Mouse (Mus musculus) liver, embryonic 14.5 days (tissue): ENCODE measurements around the gene Tex22. TPM values are rescaled to one million over a fixed set of nuclear protein-coding genes. Genes with fewer than 3 reads are reported as not detected.

Experiments used
- ATAC-seq: fragments of 200-750 bp; cut with Nextera tagmentation; 2 replicates; pipeline ENCODE4 v1.8.0; 2017; ENCODE audit warnings: moderate number of reproducible peaks, mild to moderate bottlenecking, moderate library complexity; ENCODE audit not compliant: insufficient read depth
- DNase-seq, 3 experiments: peaks; one replicate each; pipeline ENCODE4 v3.0.0-alpha.2; 2012 to 2013; ENCODE audit warnings: low read depth in 3 of 3, low spot score in 3 of 3
- H3K27ac ChIP-seq: fragments of 300-500 bp; sonication (generic); 2 replicates; pipeline ENCODE4 v1.5.1; 2014; ENCODE audit warnings: moderate library complexity, mild to moderate bottlenecking, control low read depth, inconsistent platforms
- H3K27me3 ChIP-seq: fragments of 300-500 bp; sonication (generic); 2 replicates; pipeline ENCODE4 v1.6.1; 2014; ENCODE audit warnings: mild to moderate bottlenecking, low read length, moderate library complexity; ENCODE audit not compliant: control insufficient read depth, insufficient read depth
- H3K36me3 ChIP-seq: fragments of 300-500 bp; sonication (generic); replicated peaks from 2 replicates; pipeline ENCODE4 v1.6.1; 2014; ENCODE audit warnings: low read depth; ENCODE audit not compliant: control insufficient read depth, insufficient read depth
- H3K4me1 ChIP-seq, 2 experiments: fragments of 200-500 bp in 1 of 2; fragments of 300-500 bp in 1 of 2; sonication (generic) in 1 of 2; replicated peaks; 2 replicates each; pipeline ENCODE4 v1.6.1; 2012 to 2014; ENCODE audit warnings: antibody characterized with exemption in 1 of 2, inconsistent platforms in 1 of 2, low read length in 1 of 2; ENCODE audit not compliant: control insufficient read depth in 2 of 2, insufficient read depth in 2 of 2
- H3K4me2 ChIP-seq: fragments of 300-500 bp; sonication (generic); 2 replicates; pipeline ENCODE4 v1.6.1; 2014; ENCODE audit warnings: low read depth, mild to moderate bottlenecking, control low read depth, moderate library complexity
- H3K4me3 ChIP-seq, 2 experiments: fragments of 200-500 bp in 1 of 2; fragments of 300-500 bp in 1 of 2; sonication (generic) in 1 of 2; 2 replicates each; pipeline ENCODE4 v1.5.1; 2012 to 2014; ENCODE audit warnings: low read depth in 2 of 2, low read length in 2 of 2, mild to moderate bottlenecking in 2 of 2, control low read depth in 1 of 2, inconsistent platforms in 1 of 2, moderate library complexity in 1 of 2; ENCODE audit not compliant: insufficient read depth in 1 of 2
- H3K9ac ChIP-seq: fragments of 300-500 bp; sonication (generic); replicated peaks from 2 replicates; pipeline ENCODE4 v1.6.1; 2014; ENCODE audit warnings: mild to moderate bottlenecking, control low read depth, moderate library complexity
- H3K9me3 ChIP-seq: fragments of 300-500 bp; sonication (generic); 2 replicates; pipeline ENCODE4 v1.6.1; 2016; ENCODE audit warnings: low read length, mixed read lengths; ENCODE audit not compliant: control insufficient read depth
- CTCF ChIP-seq: IDR thresholded peaks from 2 replicates; pipeline ENCODE4 v1.5.1; 2016; ENCODE audit warnings: antibody characterized with exemption, low read depth, control low read depth
- EP300 ChIP-seq: IDR thresholded peaks from 2 replicates; pipeline ENCODE4 v1.6.1; 2016; ENCODE audit warnings: antibody characterized with exemption, low read depth
- WGBS: fragments of 180-500 bp; shearing (Covaris S2); extraction: QIAGEN DNeasy Blood & Tissue Kit; methylation state at CpG from one replicate; pipeline ENCODE4 v1.1.7; 2014; ENCODE audit not compliant: insufficient replicate concordance; 5-methylcytosine and 5-hydroxymethylcytosine counted together
- polyA plus RNA-seq, 2 experiments: library from polyadenylated mRNA; depleted of rRNA in 1 of 2; stranded (reverse) in 1 of 2; unstranded in 1 of 2; fragments of >200 nt; fragmentation: Nextera tagmentation in 1 of 2; extraction: Ambion mirVana in 1 of 2; gene quantifications; 2 replicates each; pipeline versions ENCODE4 v1.2.1 to v1.2.3; 2012 to 2014

Tex22 gene
- polyA plus RNA-seq, 2 experiments = 0.02 TPM; not detected in 1

- Histone ChIP-seq H3K9me3 (no peaks in the 10 kb centered on the region), H3K9ac (no peak overlapping the region), H3K4me2 (no peak overlapping the region), H3K27ac (no peak overlapping the region), H3K4me3 (no peak overlapping the region), H3K4me1 (peaks cover 25 to 31% of the 10 kb centered on the region in 2 experiments), H3K27me3 (no peaks in the 10 kb centered on the region), H3K36me3 (no peaks in the 10 kb centered on the region)
- TF ChIP-seq CTCF (no peak), EP300 (peak; percentile 65)
- peak in 1 of 3 experiments; percentile 33 for DNase-seq
- 31% methylated on average over 4 of the region's 4 CpGs for WGBS
- peak; percentile 71 for ATAC-seq
These were observed 37.3 kb upstream of the Tex22 start for GRCm38 (mm10) chr12:113036996-113037395.

- ATAC-seq = no peak
- Histone ChIP-seq H3K27ac (no peak overlapping the region), H3K4me3 (no peak overlapping the region), H3K9me3 (no peaks in the 10 kb centered on the region), H3K36me3 (no peaks in the 10 kb centered on the region), H3K27me3 (no peaks in the 10 kb centered on the region), H3K9ac (no peak overlapping the region), H3K4me2 (no peak overlapping the region), H3K4me1 (peaks cover 33 to 38% of the 10 kb centered on the region in 2 experiments)
- DNase-seq = no peak
- no peak for TF ChIP-seq CTCF
- no peak for TF ChIP-seq EP300
- WGBS = 66% methylated on average over 4 of the region's 4 CpGs
These were observed 35.9 kb upstream of the Tex22 start for GRCm38 (mm10) chr12:113038414-113038813.

- H3K9ac ChIP-seq = no peak overlapping the region
- H3K4me3 ChIP-seq = no peak overlapping the region
- no peaks in the 10 kb centered on the region for H3K9me3 ChIP-seq
- H3K27me3 ChIP-seq = no peaks in the 10 kb centered on the region
- H3K4me1 ChIP-seq = peaks cover 27 to 36% of the 10 kb centered on the region in 2 experiments
- H3K27ac ChIP-seq = peak overlapping the region; percentile 78
- WGBS = 60% methylated on average over 14 of the region's 15 CpGs
- ATAC-seq = peak; percentile 58; the same call in 1 of the 2 replicates
- TF ChIP-seq EP300 (no peak), CTCF (no peak)
- no peak for DNase-seq
- H3K36me3 ChIP-seq = peaks cover 1% of the 10 kb centered on the region; the same call in 1 of the 2 replicates
- H3K4me2 ChIP-seq = no peak overlapping the region
These were observed 32.5 kb upstream of the Tex22 start for GRCm38 (mm10) chr12:113041481-113042439.

- TF ChIP-seq CTCF = no peak
- peak; percentile 76 for TF ChIP-seq EP300
- no peaks in the 10 kb centered on the region for H3K9me3 ChIP-seq
- ATAC-seq (peak; percentile 90), DNase-seq (peak; percentile 58 to 75 (median 69))
- peaks cover 20 to 31% of the 10 kb centered on the region in 2 experiments for H3K4me1 ChIP-seq
- 13% methylated on average over 2 of the region's 2 CpGs for WGBS
- H3K27me3 ChIP-seq = no peaks in the 10 kb centered on the region
- H3K9ac ChIP-seq = peak overlapping the region; percentile 23; the same call in 1 of the 2 replicates
- H3K4me2 ChIP-seq = peak overlapping the region; percentile 53
- peaks cover 2% of the 10 kb centered on the region; the same call in 1 of the 2 replicates for H3K36me3 ChIP-seq
- peak overlapping the region; percentile 78 for H3K27ac ChIP-seq
- H3K4me3 ChIP-seq = no peak overlapping the region
These were observed 31.8 kb upstream of the Tex22 start for GRCm38 (mm10) chr12:113042543-113042942.

GRCm38 (mm10) chr12:113044916-113045677 lies 29.2 kb upstream of the Tex22 start:
- no peak for TF ChIP-seq EP300
- TF ChIP-seq CTCF = peak; percentile 69
- DNase-seq = no peak
- Histone ChIP-seq H3K4me3 (no peak overlapping the region), H3K27ac (no peak overlapping the region), H3K27me3 (no peaks in the 10 kb centered on the region), H3K36me3 (peaks cover 4% of the 10 kb centered on the region), H3K9ac (no peak overlapping the region), H3K9me3 (no peaks in the 10 kb centered on the region), H3K4me2 (no peak overlapping the region), H3K4me1 (peaks cover 20 to 29% of the 10 kb centered on the region in 2 experiments)
- 81% methylated on average over 3 of the region's 3 CpGs for WGBS
- no peak for ATAC-seq
